Mouse (Mus musculus) brain, embryonic 14.5 days (tissue): ENCODE measurements at regions not wholly inside any gene's neighbourhood (a gene's known extent, or its start where the extent isn't known, plus 50 kb on each side); places are given as distances from the start of the nearest gene placed in this dataset.

Source experiments
- CTCF ChIP-seq: fragments of 200-500 bp; IDR thresholded peaks from 2 replicates; pipeline ENCODE4 v1.5.1; 2012; ENCODE audit warnings: inconsistent platforms, mild to moderate bottlenecking, moderate library complexity, borderline replicate concordance; ENCODE audit not compliant: insufficient read depth, insufficient read length; ENCODE audit errors: extremely low read depth
- POLR2A ChIP-seq: fragments of 200-500 bp; IDR thresholded peaks from 2 replicates; pipeline ENCODE4 v1.6.1; 2012; ENCODE audit warnings: mild to moderate bottlenecking, inconsistent platforms, borderline replicate concordance; ENCODE audit not compliant: poor library complexity, insufficient read depth, insufficient read length, severe bottlenecking; ENCODE audit errors: extremely low read depth

GRCm38 (mm10) chr10:117549854-117550605 is 79.3 kb upstream of the Cpm start:
- no peak for TF ChIP-seq POLR2A
- TF ChIP-seq CTCF, result no peak
